Comparison of ENCODE assay signal across 35 mouse cellular contexts in the genomic region with DNA sequence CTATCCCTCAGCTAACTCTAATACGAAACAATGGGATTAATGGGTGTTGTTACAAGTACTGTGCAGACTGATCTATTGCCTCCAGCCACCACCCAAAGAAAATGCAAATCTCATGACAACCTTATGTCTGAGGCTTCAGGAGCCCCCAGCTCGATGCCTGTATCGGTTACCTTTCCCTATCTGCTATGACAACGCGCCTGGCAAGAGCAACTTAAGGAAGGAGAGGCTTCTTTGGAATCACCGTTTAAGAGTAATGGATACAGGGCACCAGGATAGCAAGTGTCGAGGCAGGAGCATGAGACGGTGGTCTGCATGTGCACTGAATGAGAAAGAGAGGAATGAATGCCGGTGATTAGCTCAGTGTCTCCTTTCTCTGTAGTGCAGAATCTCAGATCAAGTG. TPM values are rescaled to one million over a fixed set of nuclear protein-coding genes. Genes with fewer than 3 reads are reported as not detected.
"Had no signal": no experiment of that assay in that cellular context is flagged by ENCODE, and none has a peak within 500 bp of the region (broad histone marks: within the 10 kb centered on the region; RNA-seq: fewer than 3 reads in every experiment).

No protein-coding gene starts in this region.

- ATAC-seq: hindbrain, embryonic 16.5 days; hindbrain, postnatal 0 days; inflammation-experienced regulatory T-cells, adult 6 months; intestine, embryonic 15.5 days; intestine, embryonic 16.5 days; intestine, postnatal 0 days had no signal

- H3K9me3 ChIP-seq: heart, embryonic 13.5 days; heart, embryonic 15.5 days; hindbrain, embryonic 10.5 days; hindbrain, embryonic 12.5 days; hindbrain, embryonic 13.5 days; hindbrain, embryonic 15.5 days; intestine, embryonic 15.5 days; kidney, embryonic 15.5 days had no signal

- H3K27ac ChIP-seq: heart, embryonic 13.5 days; heart, embryonic 15.5 days; hindbrain, embryonic 10.5 days; hindbrain, embryonic 12.5 days; hindbrain, embryonic 13.5 days; hindbrain, embryonic 14.5 days; hindbrain, embryonic 15.5 days; hindbrain, postnatal 0 days; intestine, embryonic 15.5 days; kidney, embryonic 15.5 days; kidney, postnatal 0 days; layer of hippocampus, adult 2 months; left cerebral cortex, adult 2 months had no signal

- DNase-seq: heart, postnatal 10 days; heart, postnatal 14 days; heart, postnatal 36 days; heart, postnatal 4 days; kidney, adult 11 months; kidney, adult 18-20 months; kidney, adult 2 months; kidney, adult 8-10 months; kidney, adult 9 months; kidney, postnatal 10 days; kidney, postnatal 14 days; kidney, postnatal 25 days; kidney, postnatal 36 days; kidney, postnatal 4 days; layer of hippocampus, adult 9-11 months; layer of hippocampus, postnatal 36 days had no signal

- H3K36me3 ChIP-seq: heart, embryonic 12.5 days; heart, embryonic 13.5 days; heart, embryonic 15.5 days; hindbrain, embryonic 10.5 days; hindbrain, embryonic 12.5 days; hindbrain, embryonic 13.5 days; hindbrain, embryonic 15.5 days; intestine, embryonic 15.5 days; kidney, embryonic 15.5 days had no signal

- H3K9ac ChIP-seq: heart, embryonic 12.5 days; heart, embryonic 13.5 days; heart, embryonic 15.5 days; hindbrain, embryonic 12.5 days; hindbrain, embryonic 13.5 days; hindbrain, embryonic 14.5 days; hindbrain, embryonic 15.5 days; intestine, embryonic 15.5 days; kidney, embryonic 15.5 days had no signal

- H3K4me3 ChIP-seq: heart, embryonic 12.5 days; heart, embryonic 13.5 days; heart, embryonic 15.5 days; hindbrain, embryonic 10.5 days; hindbrain, embryonic 12.5 days; hindbrain, embryonic 13.5 days; hindbrain, embryonic 15.5 days; intestine, embryonic 15.5 days; kidney, embryonic 15.5 days; layer of hippocampus, adult 2 months; left cerebral cortex, adult 2 months had no signal

- H3K4me2 ChIP-seq: heart, embryonic 12.5 days; heart, embryonic 13.5 days; heart, embryonic 15.5 days; hindbrain, embryonic 12.5 days; hindbrain, embryonic 13.5 days; hindbrain, embryonic 14.5 days; hindbrain, embryonic 15.5 days; intestine, embryonic 15.5 days; kidney, embryonic 15.5 days had no signal

- H3K4me1 ChIP-seq: heart, embryonic 12.5 days; heart, embryonic 13.5 days; heart, embryonic 15.5 days; hindbrain, embryonic 13.5 days; hindbrain, embryonic 15.5 days; intestine, embryonic 15.5 days; kidney, embryonic 15.5 days had no signal

- H3K27me3 ChIP-seq: heart, embryonic 15.5 days; hindbrain, embryonic 12.5 days; hindbrain, embryonic 13.5 days; hindbrain, embryonic 15.5 days; intestine, embryonic 15.5 days; kidney, embryonic 15.5 days had no signal

RNA-seq across cellular contexts. Expression of a gene that starts 32.3 kb away (rescaled TPM):
- total RNA-seq: hematopoietic stem cell, adult 5-6 weeks had no signal
- polyA plus RNA-seq: inflammation-experienced regulatory T-cells, adult 6 months had no signal
